Mouse (Mus musculus): ENCODE measurements at regions not wholly inside any gene's neighbourhood (a gene's known extent, or its start where the extent isn't known, plus 50 kb on each side); places are given as distances from the start of the nearest gene placed in this dataset.

DNA sequence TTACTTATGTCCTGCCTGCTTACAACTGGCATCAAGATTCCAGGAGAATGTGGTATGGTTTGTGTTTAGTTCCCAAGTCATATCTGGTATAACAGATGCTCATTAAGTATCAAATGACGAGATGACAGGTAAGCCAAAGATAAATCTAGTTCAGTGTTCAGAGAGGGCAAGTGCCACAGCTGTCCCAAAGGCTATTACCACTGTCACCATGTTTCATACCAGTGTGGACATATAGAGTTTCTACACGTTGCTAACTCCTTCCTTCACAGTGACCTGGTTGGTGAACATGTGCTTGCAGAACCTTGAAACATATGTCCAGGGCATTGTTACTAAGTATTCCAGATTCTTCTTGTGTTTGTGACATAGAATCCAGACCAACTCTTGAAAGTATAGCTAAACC lies 438.1 kb upstream of the Gm9747 start:
- no peak for TF ChIP-seq CTCF (IDR thresholded peaks at IDR 0.05; ENCODE audit: low read depth, low read length)
- TF ChIP-seq POLR2A (IDR thresholded peaks at IDR 0.05; ENCODE audit: insufficient read depth, low read length): no peak

Measured in ES-Bruce4 (cell line).